Mouse (Mus musculus) forebrain, embryonic 12.5 days (tissue): ENCODE data around the gene C1ql3. TPM values are rescaled to one million over a fixed set of nuclear protein-coding genes. Genes with fewer than 3 reads are reported as not detected.

Experiments used
- ATAC-seq: fragments of 200-750 bp; cut with Nextera tagmentation; 2 replicates; pipeline ENCODE4 v1.8.0; 2017; ENCODE audit warnings: moderate TSS enrichment; ENCODE audit not compliant: low FRiP score
- H3K27ac ChIP-seq: fragments of 300-500 bp; sonication (generic); 2 replicates; pipeline ENCODE4 v1.5.1; 2016; ENCODE audit warnings: mild to moderate bottlenecking
- H3K27me3 ChIP-seq: fragments of 300-500 bp; sonication (generic); 2 replicates; pipeline ENCODE4 v1.6.1; 2016; ENCODE audit warnings: mild to moderate bottlenecking
- H3K36me3 ChIP-seq: fragments of 300-500 bp; sonication (generic); replicated peaks from 2 replicates; pipeline ENCODE4 v1.6.1; 2016; ENCODE audit warnings: mild to moderate bottlenecking
- H3K4me1 ChIP-seq: fragments of 300-500 bp; sonication (generic); 2 replicates; pipeline ENCODE4 v1.6.1; 2016
- H3K4me2 ChIP-seq: fragments of 300-500 bp; sonication (generic); 2 replicates; pipeline ENCODE4 v1.6.1; 2016; ENCODE audit warnings: mild to moderate bottlenecking, moderate library complexity
- H3K4me3 ChIP-seq: fragments of 300-500 bp; sonication (generic); replicated peaks from 2 replicates; pipeline ENCODE4 v1.5.1; 2016; ENCODE audit warnings: mild to moderate bottlenecking
- H3K9ac ChIP-seq: fragments of 300-500 bp; sonication (generic); 2 replicates; pipeline ENCODE4 v1.6.1; 2016; ENCODE audit warnings: mild to moderate bottlenecking
- H3K9me3 ChIP-seq: fragments of 300-500 bp; sonication (generic); 2 replicates; pipeline ENCODE4 v1.6.1; 2016
- WGBS: fragments of 180-500 bp; shearing (Covaris S2); methylation state at CpG from one replicate; pipeline ENCODE4 v1.1.7; 2016; 5-methylcytosine and 5-hydroxymethylcytosine counted together
- polyA plus RNA-seq: library from polyadenylated mRNA; unstranded; fragments of >200 nt; fragmentation: Nextera tagmentation; extraction: Ambion mirVana; gene quantifications from 2 replicates; pipeline ENCODE4 v1.2.1, GENCODE M21; 2016

C1ql3 gene
- polyA plus RNA-seq = 0.68 and 0.89 TPM in 2 replicates

DNA sequence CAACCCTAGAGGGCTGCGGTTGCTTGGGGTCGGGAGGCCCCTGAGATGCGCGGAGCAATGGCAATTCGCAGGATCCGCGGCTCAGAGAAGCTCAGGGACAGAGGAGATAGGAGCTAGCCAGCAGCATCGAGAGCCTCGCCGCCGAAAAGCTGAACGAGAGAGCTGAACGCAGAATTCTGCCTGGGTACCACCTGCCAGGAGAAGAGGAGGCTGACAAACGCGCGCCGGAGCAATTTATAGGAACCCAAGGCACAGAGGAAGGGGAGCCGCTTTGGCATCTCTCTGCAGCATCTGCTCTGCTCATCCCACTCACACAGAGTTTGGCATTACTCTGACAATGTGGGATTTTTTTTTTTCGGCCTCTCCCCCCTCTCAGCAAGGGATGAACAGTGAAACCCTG lies at the start of gene C1ql3:
TSS of gene C1ql3 (minus strand) at position 335 of the 400 bp plus-strand sequence.
- peaks cover 18% of the 10 kb centered on the region for H3K4me1 ChIP-seq
- peak within 1 kb of the TSS; percentile 59 for H3K9ac ChIP-seq
- H3K36me3 ChIP-seq = no peaks in the 10 kb centered on the region
- WGBS = under 1% methylated on average over 19 of the region's 19 CpGs
- H3K4me2 ChIP-seq = peak within 1 kb of the TSS; percentile 100
- H3K27me3 ChIP-seq = peaks cover 53% of the 10 kb centered on the region
- ATAC-seq = peak; percentile 51; the same call in 1 of the 2 replicates
- no peak within 1 kb of the TSS for H3K27ac ChIP-seq
- no peaks in the 10 kb centered on the region for H3K9me3 ChIP-seq
- peak within 1 kb of the TSS; percentile 61 for H3K4me3 ChIP-seq

DNA sequence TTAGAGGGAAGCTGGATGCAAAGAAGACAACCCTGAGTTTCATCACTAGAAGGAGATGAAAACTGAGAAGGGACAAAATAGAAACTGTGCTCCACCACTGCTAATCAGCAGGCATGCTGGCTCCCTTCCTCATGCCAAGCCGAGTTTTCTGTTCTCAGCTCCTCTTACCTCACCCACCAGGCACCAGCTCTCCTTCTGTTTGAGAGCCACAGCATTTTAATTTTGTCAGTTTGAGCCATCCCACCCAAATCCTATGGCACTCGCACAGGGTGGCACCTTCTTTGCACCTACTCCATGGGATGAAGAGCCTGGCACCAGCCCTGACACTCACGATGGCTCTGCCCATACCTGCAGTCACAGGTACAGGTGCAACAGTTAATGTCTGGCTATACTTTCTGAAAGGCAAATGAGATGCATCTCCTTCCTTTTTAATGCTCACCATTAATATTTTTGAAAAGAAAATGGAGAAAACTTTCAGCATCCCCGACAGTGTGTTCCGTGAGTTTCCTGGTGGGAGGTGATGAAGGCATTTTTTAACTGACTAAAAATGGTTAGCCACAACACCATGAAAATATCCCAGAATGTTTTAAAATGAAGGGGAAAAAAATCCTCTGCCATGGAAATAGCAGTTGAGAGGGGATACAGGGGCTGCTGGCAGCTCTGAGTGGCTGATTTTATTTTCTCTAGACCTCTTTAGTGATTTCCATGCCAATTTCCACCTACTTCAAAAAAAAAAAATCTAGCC lies 49.0 kb upstream of the C1ql3 start:
- Histone ChIP-seq H3K9ac (no peak overlapping the region), H3K4me2 (no peak overlapping the region), H3K4me1 (no peaks in the 10 kb centered on the region), H3K9me3 (no peaks in the 10 kb centered on the region), H3K36me3 (no peaks in the 10 kb centered on the region), H3K27ac (no peak overlapping the region), H3K4me3 (no peak overlapping the region), H3K27me3 (no peaks in the 10 kb centered on the region)
- WGBS = 87% methylated on average over 5 of the region's 5 CpGs
- no peak for ATAC-seq

DNA sequence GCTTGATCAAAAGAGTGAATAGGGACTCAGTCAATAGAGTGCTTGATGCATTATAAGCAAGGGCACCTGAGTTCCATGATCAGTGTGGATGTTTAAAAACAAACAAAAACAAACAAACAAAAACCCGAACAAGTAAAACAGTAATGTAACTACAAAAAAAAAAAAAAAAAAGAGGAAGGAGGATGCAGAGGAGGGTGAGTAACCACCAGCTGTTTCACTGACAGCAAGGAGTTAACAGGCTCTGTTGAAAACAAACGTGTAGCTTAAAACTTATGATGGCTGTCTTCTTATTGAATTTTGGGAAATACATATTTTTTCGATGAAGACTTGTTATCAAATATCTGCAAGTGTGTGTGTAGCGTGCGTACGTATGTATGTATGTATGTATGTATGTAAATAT lies 37.0 kb upstream of the C1ql3 start:
- 89% methylated on average over 6 of the region's 6 CpGs for WGBS
- H3K4me1 ChIP-seq = no peaks in the 10 kb centered on the region

DNA sequence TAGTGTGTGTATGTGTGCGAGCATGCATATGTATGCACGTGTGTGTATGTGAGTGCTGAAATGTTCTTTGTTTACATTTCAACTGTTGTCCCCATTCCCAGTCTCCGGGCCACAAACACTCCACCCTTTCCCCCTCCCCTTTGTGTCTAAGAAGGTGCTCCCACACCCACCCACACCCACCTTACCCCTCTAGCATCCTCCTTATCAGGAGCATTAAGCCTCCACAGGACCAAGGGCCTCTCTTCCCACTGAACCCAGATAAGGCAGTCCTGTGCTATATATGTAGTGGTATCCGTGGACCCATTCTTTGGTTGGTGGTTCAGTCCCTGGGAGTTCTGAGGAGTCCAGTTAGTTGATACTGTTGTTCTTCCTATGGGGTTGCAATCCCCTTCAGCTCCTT lies 32.9 kb upstream of the C1ql3 start:
- no peak for ATAC-seq

More for the DNA sequence above, 37.0 kb upstream of the C1ql3 start:
- Histone ChIP-seq H3K27me3 (no peaks in the 10 kb centered on the region), H3K36me3 (no peaks in the 10 kb centered on the region), H3K9me3 (no peaks in the 10 kb centered on the region), H3K27ac (no peak overlapping the region), H3K9ac (no peak overlapping the region), H3K4me3 (no peak overlapping the region), H3K4me2 (no peak overlapping the region)
- ATAC-seq = no peak

DNA sequence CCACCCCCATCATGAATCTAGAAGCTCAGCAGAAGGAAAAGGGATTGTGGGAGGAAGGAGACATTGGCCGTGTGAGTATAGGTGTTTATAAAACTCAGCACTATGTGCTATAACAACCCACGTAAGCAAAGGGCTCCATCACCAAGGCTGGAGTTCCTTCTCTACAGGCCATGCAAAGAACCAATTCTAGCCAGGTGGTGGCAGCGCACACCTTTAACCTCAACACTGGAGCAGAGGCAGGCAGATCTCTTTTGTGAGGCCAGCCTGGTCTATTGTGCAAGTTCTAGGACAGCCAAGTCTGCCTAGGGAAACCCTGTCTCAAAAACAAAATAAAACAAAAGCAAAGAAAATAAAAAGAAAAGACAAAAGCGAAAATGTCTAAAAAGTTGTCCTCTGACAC lies 28.2 kb upstream of the C1ql3 start:
- Histone ChIP-seq H3K27ac (no peak overlapping the region), H3K9ac (no peak overlapping the region), H3K27me3 (no peaks in the 10 kb centered on the region), H3K4me1 (no peaks in the 10 kb centered on the region), H3K9me3 (no peaks in the 10 kb centered on the region), H3K4me3 (no peak overlapping the region), H3K36me3 (no peaks in the 10 kb centered on the region), H3K4me2 (no peak overlapping the region)
- 87% methylated on average over 4 of the region's 4 CpGs for WGBS
- no peak for ATAC-seq

More for the DNA sequence above, 32.9 kb upstream of the C1ql3 start:
- WGBS = 88% methylated on average over 4 of the region's 4 CpGs
- Histone ChIP-seq H3K4me1 (no peaks in the 10 kb centered on the region), H3K27ac (no peak overlapping the region), H3K36me3 (no peaks in the 10 kb centered on the region), H3K4me2 (no peak overlapping the region), H3K9me3 (no peaks in the 10 kb centered on the region), H3K27me3 (no peaks in the 10 kb centered on the region), H3K4me3 (no peak overlapping the region), H3K9ac (no peak overlapping the region)

DNA sequence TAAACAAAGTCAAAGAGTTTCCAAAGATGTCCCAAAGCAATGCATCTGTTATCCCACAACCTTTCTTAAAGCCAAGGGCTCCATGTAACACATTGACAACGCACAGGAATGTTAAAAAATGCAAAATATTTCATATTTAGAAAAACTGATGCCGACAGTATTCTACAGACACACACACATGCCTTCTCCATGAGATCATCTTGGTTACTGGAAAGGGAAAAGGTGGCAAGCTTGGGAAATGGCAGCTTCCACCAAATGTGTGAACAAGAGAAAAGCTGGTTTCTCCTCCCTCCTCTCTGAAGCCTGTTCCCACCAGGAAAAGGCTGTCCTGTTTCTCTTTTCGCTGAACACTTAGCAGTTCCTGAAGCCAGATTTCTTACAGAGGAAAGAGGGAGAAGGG lies 27.2 kb upstream of the C1ql3 start:
- Histone ChIP-seq H3K9ac (no peak overlapping the region), H3K9me3 (no peaks in the 10 kb centered on the region), H3K27me3 (no peaks in the 10 kb centered on the region), H3K4me1 (no peaks in the 10 kb centered on the region), H3K27ac (no peak overlapping the region), H3K4me3 (no peak overlapping the region), H3K4me2 (no peak overlapping the region), H3K36me3 (no peaks in the 10 kb centered on the region)
- WGBS = 84% methylated on average over 3 of the region's 3 CpGs
- ATAC-seq = no peak

DNA sequence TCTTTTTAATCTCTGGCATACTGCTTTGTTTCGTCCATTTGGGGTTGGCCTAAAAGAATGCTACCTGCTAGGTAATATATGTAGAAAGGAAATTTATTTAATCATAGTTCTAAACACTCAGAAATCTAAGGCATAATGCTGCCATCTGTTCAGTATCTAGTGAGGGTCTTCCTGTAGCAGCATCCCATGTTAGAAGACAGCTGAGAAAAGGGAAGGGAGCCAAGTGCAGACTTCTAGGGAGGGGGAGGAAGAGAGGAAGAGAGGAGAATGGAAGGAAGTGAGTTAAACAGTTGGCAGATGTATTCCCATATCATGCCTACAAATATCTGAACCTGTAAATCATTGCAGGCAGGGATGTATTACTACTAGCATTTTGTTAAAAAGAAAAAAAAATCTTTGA lies 7.3 kb upstream of the C1ql3 start:
- H3K9ac ChIP-seq = no peak overlapping the region
- H3K4me3 ChIP-seq = no peak overlapping the region
- ATAC-seq = no peak
- no peaks in the 10 kb centered on the region for H3K36me3 ChIP-seq
- 66% methylated on average over 1 of the region's 1 CpGs for WGBS
- no peaks in the 10 kb centered on the region for H3K9me3 ChIP-seq
- no peak overlapping the region for H3K4me2 ChIP-seq
- no peak overlapping the region for H3K27ac ChIP-seq
- H3K27me3 ChIP-seq = peaks cover under 1% of the 10 kb centered on the region
- 0 out of 2 replicates have a peak, but pooled peaks cover 4% of the 10 kb centered on the region for H3K4me1 ChIP-seq

DNA sequence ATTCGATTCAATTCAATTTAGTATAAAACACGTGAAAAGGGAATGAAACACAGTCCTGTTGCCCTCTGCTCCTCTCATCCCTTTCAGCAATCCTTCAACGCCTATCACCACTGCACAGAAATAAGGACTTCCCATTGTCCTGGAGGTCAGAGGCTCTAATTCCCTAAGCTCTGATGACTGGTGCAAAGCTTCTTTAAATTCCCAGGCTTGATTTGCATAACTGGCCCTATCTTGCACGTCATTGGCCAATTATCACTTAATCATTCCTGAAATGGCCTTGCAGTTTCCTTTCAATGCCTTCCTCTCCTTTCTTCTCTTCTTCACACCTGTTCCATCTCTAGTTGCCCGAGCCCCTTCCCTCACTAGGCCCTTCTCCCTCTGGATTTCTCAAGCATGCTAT lies 6.8 kb upstream of the C1ql3 start:
- 22% methylated on average over 5 of the region's 5 CpGs for WGBS
- no peaks in the 10 kb centered on the region for H3K36me3 ChIP-seq

DNA sequence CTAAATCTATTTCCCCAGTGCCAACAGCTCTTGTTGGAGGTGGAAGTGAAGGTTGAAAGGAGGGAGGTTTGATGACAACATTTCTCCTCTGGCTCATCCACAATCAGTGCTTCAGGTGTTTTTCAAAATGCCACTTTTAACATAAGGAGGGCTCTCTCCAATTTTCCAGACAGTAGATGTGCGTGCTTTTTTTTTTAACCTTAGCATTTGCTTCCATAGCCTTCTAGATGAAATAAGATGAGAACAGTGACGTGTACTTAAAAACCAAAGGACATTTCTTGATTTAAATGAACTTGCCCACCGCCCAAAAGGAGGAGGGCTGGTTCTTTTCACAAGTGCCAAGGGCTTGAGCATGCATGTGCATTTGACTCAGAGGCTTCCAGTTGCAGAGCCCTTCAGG lies 367 bp upstream of the C1ql3 start:
- ATAC-seq = no peak
- Histone ChIP-seq H3K27me3 (peaks cover 53% of the 10 kb centered on the region), H3K36me3 (no peaks in the 10 kb centered on the region), H3K27ac (no peak overlapping the region), H3K4me1 (peaks cover 18% of the 10 kb centered on the region), H3K4me3 (peak overlapping the region; percentile 61), H3K9ac (no peak overlapping the region), H3K9me3 (no peaks in the 10 kb centered on the region), H3K4me2 (peak overlapping the region; percentile 100; the same call in 1 of the 2 replicates)
- WGBS = 27% methylated on average over 3 of the region's 3 CpGs

More for the DNA sequence above, 6.8 kb upstream of the C1ql3 start:
- Histone ChIP-seq H3K4me2 (no peak overlapping the region), H3K4me1 (0 out of 2 replicates have a peak, but pooled peaks cover 4% of the 10 kb centered on the region), H3K4me3 (no peak overlapping the region), H3K27me3 (peaks cover 5% of the 10 kb centered on the region), H3K9me3 (no peaks in the 10 kb centered on the region), H3K27ac (no peak overlapping the region), H3K9ac (no peak overlapping the region)
- no peak for ATAC-seq

DNA sequence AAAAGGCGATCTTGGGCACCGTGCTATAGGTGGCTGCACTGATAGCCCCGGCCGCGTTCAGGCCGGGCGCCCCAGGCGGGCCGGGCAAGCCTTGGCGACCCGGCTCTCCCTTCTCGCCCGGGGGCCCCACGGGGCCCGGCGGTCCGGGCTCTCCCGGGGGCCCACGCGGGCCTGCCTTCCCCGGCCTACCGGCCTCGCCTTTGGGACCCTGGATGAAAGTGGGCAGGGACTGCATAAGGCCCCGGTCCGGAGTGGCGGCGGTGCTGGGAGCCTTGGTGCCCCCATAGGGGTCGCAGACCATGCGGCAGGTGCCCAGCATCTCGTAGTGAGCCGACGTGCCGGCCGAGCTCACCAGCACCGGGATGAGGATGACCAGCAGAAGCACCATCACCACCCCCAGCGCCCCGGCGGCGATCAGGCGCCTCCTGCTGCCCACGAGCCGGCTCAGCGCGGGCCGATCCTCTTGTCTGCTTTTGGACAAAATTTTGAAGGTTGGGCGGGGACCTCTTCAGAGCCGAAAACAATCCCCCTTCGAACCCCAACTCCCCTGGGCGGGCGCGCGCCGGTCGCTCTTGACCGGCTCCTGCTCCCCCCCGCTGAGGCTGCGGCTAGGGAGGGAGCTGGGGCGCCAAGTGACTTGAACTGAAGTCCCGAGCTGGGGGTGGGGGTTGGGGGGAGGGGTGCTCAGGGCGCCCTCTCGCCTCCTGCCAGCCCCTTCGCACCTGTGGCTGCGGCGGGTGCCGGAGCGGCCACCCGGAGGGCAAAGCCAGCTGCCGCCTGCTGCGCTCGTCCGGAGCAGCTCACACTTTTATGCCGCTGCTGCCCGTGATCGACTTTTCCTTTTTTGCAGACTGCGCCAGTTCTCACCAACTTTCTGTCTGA lies 905 bp downstream of the C1ql3 start:
- H3K9ac ChIP-seq = peak overlapping the region; percentile 59
- H3K9me3 ChIP-seq = no peaks in the 10 kb centered on the region
- H3K27me3 ChIP-seq = peaks cover 53% of the 10 kb centered on the region
- peak overlapping the region; percentile 100 for H3K4me2 ChIP-seq
- H3K27ac ChIP-seq = no peak overlapping the region
- H3K36me3 ChIP-seq = no peaks in the 10 kb centered on the region
- peak; percentile 78 for ATAC-seq
- H3K4me3 ChIP-seq = peak overlapping the region; percentile 61
- WGBS = 0% methylated on average over 73 of the region's 75 CpGs
- peaks cover 18% of the 10 kb centered on the region for H3K4me1 ChIP-seq

DNA sequence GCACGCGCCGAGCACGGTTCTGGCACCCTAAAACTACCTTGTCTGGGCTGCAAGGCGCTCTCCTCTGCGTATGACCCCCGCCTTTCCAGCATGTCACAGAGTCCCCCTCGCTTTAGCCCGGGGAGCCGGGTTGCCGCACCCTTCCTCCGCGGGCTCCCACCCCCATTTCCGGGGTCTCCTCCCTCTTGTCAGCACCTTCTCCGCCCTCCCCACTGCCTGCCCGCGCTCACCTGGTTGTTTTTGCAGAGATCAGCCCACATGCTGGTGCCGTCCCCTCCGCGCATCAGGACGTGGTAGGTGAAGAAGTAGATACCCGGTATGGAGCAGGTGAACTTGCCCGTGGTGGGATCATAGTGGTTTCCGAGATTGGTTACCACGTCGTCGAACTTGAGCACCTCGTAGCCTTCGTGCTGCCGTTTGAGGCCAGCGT lies 1.6 kb downstream of the C1ql3 start:
- H3K9ac ChIP-seq = peak overlapping the region; percentile 59
- H3K4me2 ChIP-seq = peak overlapping the region; percentile 100
- WGBS = under 1% methylated on average over 31 of the region's 31 CpGs
- ATAC-seq = peak; percentile 37
- H3K36me3 ChIP-seq = no peaks in the 10 kb centered on the region
- H3K4me3 ChIP-seq = peak overlapping the region; percentile 61
- H3K4me1 ChIP-seq = peaks cover 18% of the 10 kb centered on the region
- no peaks in the 10 kb centered on the region for H3K9me3 ChIP-seq
- no peak overlapping the region for H3K27ac ChIP-seq
- peaks cover 53% of the 10 kb centered on the region for H3K27me3 ChIP-seq

DNA sequence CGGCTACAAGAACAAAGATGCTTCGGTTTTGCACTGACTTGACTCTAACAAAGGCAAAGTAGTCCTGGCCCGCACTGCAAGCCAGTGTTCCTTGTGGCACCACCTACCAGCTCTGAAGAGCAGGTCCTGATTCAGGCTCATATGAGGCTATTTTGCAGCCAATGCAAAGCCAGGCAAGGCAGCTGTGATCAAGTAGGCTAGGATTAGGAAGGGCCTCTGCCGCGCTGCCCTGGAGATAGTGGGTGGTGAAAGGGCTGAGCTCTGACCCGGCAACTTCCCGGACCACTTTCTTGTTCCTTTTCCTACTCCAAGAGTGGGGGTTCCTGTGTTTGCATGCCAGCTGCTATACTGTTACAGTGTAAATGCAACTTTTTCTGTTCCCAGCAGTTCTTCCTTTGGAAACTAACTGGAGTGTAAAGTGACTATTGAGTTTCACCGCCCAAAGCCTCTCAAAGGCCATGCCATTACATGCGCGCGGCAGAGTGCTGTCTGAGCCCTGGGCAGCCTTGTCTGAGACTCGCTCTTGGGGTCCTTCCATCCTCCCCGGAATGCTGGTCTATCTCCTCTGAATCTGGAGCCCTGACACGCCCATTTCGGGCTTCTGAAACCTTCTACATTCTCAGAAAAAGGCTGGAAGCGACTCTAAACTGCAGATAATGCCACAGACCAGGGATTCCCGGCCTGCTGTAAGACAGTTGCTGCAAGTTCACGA lies 2.2 kb downstream of the C1ql3 start:
- no peak for ATAC-seq
- H3K27ac ChIP-seq = no peak overlapping the region
- 3% methylated on average over 18 of the region's 18 CpGs for WGBS
- H3K4me1 ChIP-seq = peaks cover 18% of the 10 kb centered on the region
- H3K4me2 ChIP-seq = peak overlapping the region; percentile 100
- H3K9ac ChIP-seq = peak overlapping the region; percentile 41; the same call in 1 of the 2 replicates
- no peaks in the 10 kb centered on the region for H3K36me3 ChIP-seq
- no peaks in the 10 kb centered on the region for H3K9me3 ChIP-seq
- H3K27me3 ChIP-seq = peaks cover 53% of the 10 kb centered on the region
- peak overlapping the region; percentile 61 for H3K4me3 ChIP-seq
